ENCODE assay signal across 9 mouse cellular contexts in the genomic region with DNA sequence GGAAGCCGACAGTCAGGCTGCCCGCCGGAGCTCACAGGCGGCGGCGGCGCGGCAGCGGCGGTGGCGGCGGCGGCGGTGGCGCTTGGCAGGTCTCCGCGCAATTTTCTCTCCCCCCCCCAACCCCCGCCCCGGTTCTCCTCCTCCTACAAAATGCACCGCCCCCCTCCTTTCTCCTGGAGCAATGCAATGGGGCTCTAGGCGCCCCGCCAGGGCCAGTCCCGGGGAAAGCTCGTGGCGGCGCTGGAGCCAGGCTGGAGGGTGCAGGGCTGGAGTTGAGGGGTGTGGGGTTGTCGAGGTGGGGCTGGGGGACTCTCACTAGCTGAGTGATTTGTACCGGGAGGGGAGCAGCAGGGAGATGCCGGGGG. TPM values are rescaled to one million over a fixed set of nuclear protein-coding genes. Genes with fewer than 3 reads are reported as not detected.
DNase-seq lines count a peak whose midpoint lies in the region; ATAC-seq lines count a peak whose summit lies in the region.
"Had no signal": no experiment of that assay in that cellular context is flagged by ENCODE, and none has a peak within 500 bp of the region (broad histone marks: within the 10 kb centered on the region; RNA-seq: fewer than 3 reads in every experiment).

No protein-coding gene starts in this region.

- 1% methylated on average over 20 of the region's 29 CpGs for WGBS in forebrain, embryonic 12.5 days
- under 1% methylated on average over 28 of the region's 29 CpGs for WGBS in heart, embryonic 15.5 days
- WGBS in liver, embryonic 13.5 days (ENCODE audit: insufficient replicate concordance) = 1% methylated on average over 28 of the region's 29 CpGs
- WGBS in neural tube, embryonic 12.5 days = 1% methylated on average over 29 of the region's 29 CpGs

- peaks cover 86% of the 10 kb centered on the region for H3K27me3 ChIP-seq in megakaryocyte, embryonic 14.5 days (replicated peaks)
- H3K27me3 ChIP-seq in forebrain, embryonic 12.5 days = peaks cover 2% of the 10 kb centered on the region; the same call in 1 of the 2 replicates
- peaks cover 16% of the 10 kb centered on the region for H3K27me3 ChIP-seq in heart, embryonic 15.5 days
- peaks cover 90% of the 10 kb centered on the region for H3K27me3 ChIP-seq in liver, embryonic 13.5 days
- H3K27me3 ChIP-seq in neural tube, embryonic 12.5 days (replicated peaks) = peaks cover 13% of the 10 kb centered on the region

- H3K36me3 ChIP-seq in megakaryocyte, embryonic 14.5 days (replicated peaks; ENCODE audit: low read length) = no peaks in the 10 kb centered on the region
- H3K36me3 ChIP-seq in forebrain, embryonic 12.5 days (replicated peaks) = no peaks in the 10 kb centered on the region
- H3K36me3 ChIP-seq in heart, embryonic 15.5 days = no peaks in the 10 kb centered on the region
- no peaks in the 10 kb centered on the region for H3K36me3 ChIP-seq in liver, embryonic 13.5 days
- H3K36me3 ChIP-seq in neural tube, embryonic 12.5 days = no peaks in the 10 kb centered on the region

- no peak for ATAC-seq in megakaryocyte, adult 5-6 weeks (ENCODE audit: poor library complexity, severe bottlenecking)
- peak; percentile 63 for ATAC-seq in forebrain, embryonic 12.5 days (ENCODE audit: low FRiP score)
- ATAC-seq in heart, embryonic 15.5 days (replicated peaks; ENCODE audit: insufficient number of reproducible peaks, insufficient read depth, low FRiP score, low read depth) = peak; percentile 53
- ATAC-seq in liver, embryonic 13.5 days (ENCODE audit: low read depth) = no peak
- peak; percentile 63 for ATAC-seq in neural tube, embryonic 12.5 days (ENCODE audit: low FRiP score, low read depth)

- H3K9me3 ChIP-seq in megakaryocyte, embryonic 14.5 days = peaks cover 14% of the 10 kb centered on the region; the same call in 1 of the 2 replicates
- H3K9me3 ChIP-seq in forebrain, embryonic 12.5 days = no peaks in the 10 kb centered on the region; the same call in 1 of the 2 replicates
- no peaks in the 10 kb centered on the region for H3K9me3 ChIP-seq in heart, embryonic 15.5 days (replicated peaks)
- no peaks in the 10 kb centered on the region for H3K9me3 ChIP-seq in liver, embryonic 13.5 days (replicated peaks)
- H3K9me3 ChIP-seq in neural tube, embryonic 12.5 days = peaks cover 3% of the 10 kb centered on the region; the same call in 1 of the 2 replicates

- H3K4me3 ChIP-seq in megakaryocyte, embryonic 14.5 days (replicated peaks) = peak overlapping the region; percentile 87
- H3K4me3 ChIP-seq in forebrain, embryonic 12.5 days (replicated peaks) = peak overlapping the region; percentile 73
- H3K4me3 ChIP-seq in heart, embryonic 15.5 days = peak overlapping the region; percentile 70
- peak overlapping the region; percentile 50 for H3K4me3 ChIP-seq in liver, embryonic 13.5 days (replicated peaks)
- peak overlapping the region; percentile 66 for H3K4me3 ChIP-seq in neural tube, embryonic 12.5 days

- peak overlapping the region; percentile 87 for H3K4me2 ChIP-seq in forebrain, embryonic 12.5 days
- H3K4me2 ChIP-seq in heart, embryonic 15.5 days = peak overlapping the region; percentile 98
- H3K4me2 ChIP-seq in liver, embryonic 13.5 days = peak overlapping the region; percentile 64
- peak overlapping the region; percentile 92 for H3K4me2 ChIP-seq in neural tube, embryonic 12.5 days (replicated peaks)

- peaks cover 28% of the 10 kb centered on the region for H3K4me1 ChIP-seq in megakaryocyte, embryonic 14.5 days
- peaks cover 28% of the 10 kb centered on the region for H3K4me1 ChIP-seq in forebrain, embryonic 12.5 days
- H3K4me1 ChIP-seq in heart, embryonic 15.5 days (replicated peaks) = peaks cover 35% of the 10 kb centered on the region
- H3K4me1 ChIP-seq in liver, embryonic 13.5 days (replicated peaks) = peaks cover 9% of the 10 kb centered on the region
- H3K4me1 ChIP-seq in neural tube, embryonic 12.5 days = peaks cover 26% of the 10 kb centered on the region

- DNase-seq in kidney, postnatal 14 days = peak; percentile 67
- no peak for DNase-seq in liver, embryonic 13.5 days
- peak; percentile 30 to 48 for DNase-seq in thymus, postnatal 36 days

- H3K27ac ChIP-seq in forebrain, embryonic 12.5 days = peak overlapping the region; percentile 95
- H3K27ac ChIP-seq in heart, embryonic 15.5 days = peak overlapping the region; percentile 64
- no peak overlapping the region for H3K27ac ChIP-seq in liver, embryonic 13.5 days
- H3K27ac ChIP-seq in neural tube, embryonic 12.5 days = peak overlapping the region; percentile 62; the same call in 1 of the 2 replicates

- peak overlapping the region; percentile 82 for H3K9ac ChIP-seq in forebrain, embryonic 12.5 days
- H3K9ac ChIP-seq in heart, embryonic 15.5 days = peak overlapping the region; percentile 62
- H3K9ac ChIP-seq in liver, embryonic 13.5 days = no peak overlapping the region
- peak overlapping the region; percentile 76 for H3K9ac ChIP-seq in neural tube, embryonic 12.5 days

RNA-seq across cellular contexts. Expression of gene Nog, which starts 0.7 kb away (rescaled TPM):
- polyA plus RNA-seq in megakaryocyte, embryonic 14.5 days (2012; ENCODE audit: insufficient read depth, low replicate concordance) = 0.13 and 8.8 TPM in 2 replicates
- total RNA-seq in megakaryocyte, adult 5-6 weeks (2015) = not detected in 2 replicates
- not detected in 2 replicates for total RNA-seq in megakaryocyte, adult 5-6 weeks (2017)
- polyA plus RNA-seq in forebrain, embryonic 12.5 days (2016; fragmentation: Nextera tagmentation; extraction: Ambion mirVana) = 6.4 TPM in 2 replicates
- 0.24 and 0.42 TPM in 2 replicates for polyA plus RNA-seq in heart, embryonic 15.5 days (2015; fragmentation: Nextera tagmentation; extraction: Ambion mirVana)
- not detected in 2 replicates for polyA plus RNA-seq in liver, embryonic 13.5 days (2015; fragmentation: Nextera tagmentation; extraction: Ambion mirVana)
- polyA plus RNA-seq in neural tube, embryonic 12.5 days (2016; fragmentation: Nextera tagmentation; extraction: Ambion mirVana) = 3.7 and 4.4 TPM in 2 replicates
- total RNA-seq: hematopoietic stem cell, adult 5-6 weeks had no signal

Comparison
In these comparisons a context has a peak if more than half of its experiments do, and no peak if none do; other contexts are left out.
1. ATAC-seq: peak in forebrain, embryonic 12.5 days (single experiment), heart, embryonic 15.5 days (single experiment) and neural tube, embryonic 12.5 days (single experiment); none in megakaryocyte, adult 5-6 weeks (single experiment) and liver, embryonic 13.5 days (single experiment).
2. Peak in every context shown above with its lines, with median percentiles within 50 percentile points of each other: H3K4me3 ChIP-seq and H3K4me2 ChIP-seq.